In the genomic region with DNA sequence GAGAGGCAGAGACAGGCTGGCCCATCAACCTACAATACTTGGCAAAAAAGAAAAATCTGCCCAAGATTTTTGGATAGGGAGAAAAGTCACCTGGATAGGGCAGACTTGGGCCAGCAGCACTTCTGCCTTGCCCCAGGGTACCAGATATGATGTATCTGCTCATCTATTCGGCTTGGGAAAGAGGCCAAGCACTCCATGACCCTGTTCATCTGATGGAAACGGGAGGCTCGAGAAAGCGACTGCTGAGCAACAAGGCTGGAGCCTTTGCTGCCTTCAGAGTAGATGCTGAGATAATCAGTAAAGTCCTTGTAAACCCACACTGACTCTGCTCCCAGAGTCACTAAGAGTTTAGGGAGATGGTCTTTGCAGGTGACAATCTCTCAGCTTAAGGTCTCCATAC, we compare ENCODE assay signal across 8 mouse cellular contexts. TPM values are rescaled to one million over a fixed set of nuclear protein-coding genes. Genes with fewer than 3 reads are reported as not detected.
DNase-seq lines count a peak whose midpoint lies in the region; ATAC-seq and TF ChIP-seq lines count a peak whose summit lies in the region.

No protein-coding gene starts in this region.

- H3K9me3 ChIP-seq in heart, embryonic 10.5 days, result peaks cover 6% of the 10 kb centered on the region
- no peaks in the 10 kb centered on the region for H3K9me3 ChIP-seq in forebrain, embryonic 16.5 days (ENCODE audit: control insufficient read depth, low read length)
- 0 out of 2 replicates have a peak, but pooled peaks cover 1% of the 10 kb centered on the region for H3K9me3 ChIP-seq in liver, embryonic 15.5 days (replicated peaks)

- peak overlapping the region; percentile 74; the same call in 1 of the 2 replicates for H3K4me3 ChIP-seq in heart, embryonic 10.5 days
- peak overlapping the region; percentile 81 for H3K4me3 ChIP-seq in forebrain, embryonic 16.5 days (replicated peaks; ENCODE audit: low read length)
- peak overlapping the region; percentile 72 for H3K4me3 ChIP-seq in liver, embryonic 15.5 days (replicated peaks)
- no peak overlapping the region for H3K4me3 ChIP-seq in thymus, adult 2 months (ENCODE audit: control insufficient read depth, insufficient read depth, low read length)

- DNase-seq in heart, embryonic 10.5 days (ENCODE audit: low spot score), result no peak
- DNase-seq in heart, postnatal 14 days, result no peak
- peak; percentile 41 for DNase-seq in Muller cell, postnatal 12 days (ENCODE audit: inconsistent ontology term)
- DNase-seq in thymus, adult 2 months, result no peak
- no peak for DNase-seq in embryo, embryonic 9.5 days (ENCODE audit: extremely low spot score)
- no peak for DNase-seq in testis, postnatal 14 days (ENCODE audit: low spot score)

- peak overlapping the region; percentile 84 for H3K4me2 ChIP-seq in forebrain, embryonic 16.5 days (ENCODE audit: low read length)
- H3K4me2 ChIP-seq in liver, embryonic 15.5 days, result peak overlapping the region; percentile 96

- H3K27me3 ChIP-seq in heart, embryonic 10.5 days (ENCODE audit: insufficient read depth, poor library complexity, severe bottlenecking), result no peaks in the 10 kb centered on the region
- H3K27me3 ChIP-seq in forebrain, embryonic 16.5 days (replicated peaks; ENCODE audit: control insufficient read depth, insufficient read depth, low read length), result no peaks in the 10 kb centered on the region
- H3K27me3 ChIP-seq in liver, embryonic 15.5 days, result no peaks in the 10 kb centered on the region
- no peaks in the 10 kb centered on the region for H3K27me3 ChIP-seq in thymus, adult 2 months (ENCODE audit: control insufficient read depth, insufficient read depth, low read length)

- peak overlapping the region; percentile 70 for H3K9ac ChIP-seq in forebrain, embryonic 16.5 days (replicated peaks; ENCODE audit: low read depth, low read length)
- no peak overlapping the region for H3K9ac ChIP-seq in liver, embryonic 15.5 days

- no peak for TF ChIP-seq CTCF in thymus, adult 2 months (IDR thresholded peaks at IDR 0.05; ENCODE audit: borderline replicate concordance, control insufficient read depth, extremely low read depth, insufficient read depth, low read length, poor library complexity)

- peaks cover 43% of the 10 kb centered on the region for H3K36me3 ChIP-seq in heart, embryonic 10.5 days
- H3K36me3 ChIP-seq in forebrain, embryonic 16.5 days (ENCODE audit: control insufficient read depth, insufficient read depth), result peaks cover 7% of the 10 kb centered on the region
- H3K36me3 ChIP-seq in liver, embryonic 15.5 days (replicated peaks), result peaks cover 34% of the 10 kb centered on the region
- H3K36me3 ChIP-seq in thymus, adult 2 months (ENCODE audit: control insufficient read depth, insufficient read depth, low read length), result peaks cover 21% of the 10 kb centered on the region

- intact Hi-C loops in heart, postnatal 14 days (cut with DNase I), result no loop called here

- peak overlapping the region; percentile 93 for H3K27ac ChIP-seq in heart, embryonic 10.5 days
- peak overlapping the region; percentile 33 for H3K27ac ChIP-seq in forebrain, embryonic 16.5 days (ENCODE audit: low read length)
- peak overlapping the region; percentile 89 for H3K27ac ChIP-seq in liver, embryonic 15.5 days (replicated peaks)
- H3K27ac ChIP-seq in thymus, adult 2 months (ENCODE audit: control insufficient read depth, insufficient read depth, low read length), result no peak overlapping the region

- no peak for TF ChIP-seq POLR2A in thymus, adult 2 months (IDR thresholded peaks at IDR 0.05; ENCODE audit: control insufficient read depth, extremely low read depth, insufficient read depth, low read length, poor library complexity)

- WGBS in heart, embryonic 10.5 days, result 86% methylated on average over 4 of the region's 4 CpGs
- WGBS in forebrain, embryonic 16.5 days, result 72% methylated on average over 4 of the region's 4 CpGs
- 73% methylated on average over 4 of the region's 4 CpGs for WGBS in liver, embryonic 15.5 days (ENCODE audit: insufficient replicate concordance)
- WGBS in thymus, adult 2 months, result 93% methylated on average over 4 of the region's 4 CpGs

- H3K4me1 ChIP-seq in heart, embryonic 10.5 days, result peaks cover 33% of the 10 kb centered on the region
- H3K4me1 ChIP-seq in forebrain, embryonic 16.5 days (replicated peaks; ENCODE audit: control insufficient read depth, insufficient read depth, low read length), result peaks cover 44% of the 10 kb centered on the region
- H3K4me1 ChIP-seq in liver, embryonic 15.5 days (replicated peaks), result peaks cover 38% of the 10 kb centered on the region
- H3K4me1 ChIP-seq in thymus, adult 2 months (replicated peaks; ENCODE audit: control insufficient read depth, insufficient read depth, low read length), result peaks cover 19% of the 10 kb centered on the region

- no peak for ATAC-seq in forebrain, embryonic 16.5 days
- no peak for ATAC-seq in liver, embryonic 15.5 days (ENCODE audit: insufficient read depth)

RNA-seq across cellular contexts. Expression of a gene that starts 1.5 kb away (rescaled TPM):
- polyA plus RNA-seq in heart, embryonic 10.5 days (2016; fragmentation: Nextera tagmentation; extraction: Ambion mirVana), result 647 and 658 TPM in 2 replicates
- 100 to 1,000 TPM; 331 to 352 TPM for total RNA-seq in heart, postnatal 14 days (2021)
- polyA plus RNA-seq in forebrain, embryonic 16.5 days (2015; fragmentation: Nextera tagmentation; extraction: Ambion mirVana), result 1,146 and 1,367 TPM in 2 replicates
- polyA plus RNA-seq in liver, embryonic 15.5 days (2015; fragmentation: Nextera tagmentation; extraction: Ambion mirVana), result 835 and 898 TPM in 2 replicates
- polyA plus RNA-seq in thymus, adult 2 months (2012; rRNA removed), result 210 and 247 TPM in 2 replicates

RNA-seq across cellular contexts. Expression of a gene that starts 1.6 kb away (rescaled TPM):
- 13.0 and 15.0 TPM in 2 replicates for polyA plus RNA-seq in heart, embryonic 10.5 days (2016; fragmentation: Nextera tagmentation; extraction: Ambion mirVana)
- 1 to 10 TPM; 5.4 to 5.5 TPM for total RNA-seq in heart, postnatal 14 days (2021)
- polyA plus RNA-seq in forebrain, embryonic 16.5 days (2015; fragmentation: Nextera tagmentation; extraction: Ambion mirVana), result 22.8 and 28.6 TPM in 2 replicates
- polyA plus RNA-seq in liver, embryonic 15.5 days (2015; fragmentation: Nextera tagmentation; extraction: Ambion mirVana), result 4.9 and 5.8 TPM in 2 replicates
- 4.4 and 5.5 TPM in 2 replicates for polyA plus RNA-seq in thymus, adult 2 months (2012; rRNA removed)

RNA-seq across cellular contexts. Expression of a gene that starts 45.5 kb away (rescaled TPM):
- polyA plus RNA-seq in heart, embryonic 10.5 days (2016; fragmentation: Nextera tagmentation; extraction: Ambion mirVana), result 17.5 and 22.5 TPM in 2 replicates
- total RNA-seq in heart, postnatal 14 days (2021), result 1 to 10 TPM; 5.5 to 6.3 TPM
- polyA plus RNA-seq in forebrain, embryonic 16.5 days (2015; fragmentation: Nextera tagmentation; extraction: Ambion mirVana), result 5.6 and 6.4 TPM in 2 replicates
- 84.6 and 97.7 TPM in 2 replicates for polyA plus RNA-seq in liver, embryonic 15.5 days (2015; fragmentation: Nextera tagmentation; extraction: Ambion mirVana)
- 15.7 and 18.5 TPM in 2 replicates for polyA plus RNA-seq in thymus, adult 2 months (2012; rRNA removed)
